Mouse (Mus musculus) mature B cell (primary cell): Measurements from ENCODE around the gene Nsd2.

ENCODE experiments used
- in situ Hi-C: fragments of 300-500 bp; cut with MboI; formaldehyde crosslinking; loops from 2 replicates; pipeline ENCODE4 v1.14.3; 2019

Gene Nsd2

DNA sequence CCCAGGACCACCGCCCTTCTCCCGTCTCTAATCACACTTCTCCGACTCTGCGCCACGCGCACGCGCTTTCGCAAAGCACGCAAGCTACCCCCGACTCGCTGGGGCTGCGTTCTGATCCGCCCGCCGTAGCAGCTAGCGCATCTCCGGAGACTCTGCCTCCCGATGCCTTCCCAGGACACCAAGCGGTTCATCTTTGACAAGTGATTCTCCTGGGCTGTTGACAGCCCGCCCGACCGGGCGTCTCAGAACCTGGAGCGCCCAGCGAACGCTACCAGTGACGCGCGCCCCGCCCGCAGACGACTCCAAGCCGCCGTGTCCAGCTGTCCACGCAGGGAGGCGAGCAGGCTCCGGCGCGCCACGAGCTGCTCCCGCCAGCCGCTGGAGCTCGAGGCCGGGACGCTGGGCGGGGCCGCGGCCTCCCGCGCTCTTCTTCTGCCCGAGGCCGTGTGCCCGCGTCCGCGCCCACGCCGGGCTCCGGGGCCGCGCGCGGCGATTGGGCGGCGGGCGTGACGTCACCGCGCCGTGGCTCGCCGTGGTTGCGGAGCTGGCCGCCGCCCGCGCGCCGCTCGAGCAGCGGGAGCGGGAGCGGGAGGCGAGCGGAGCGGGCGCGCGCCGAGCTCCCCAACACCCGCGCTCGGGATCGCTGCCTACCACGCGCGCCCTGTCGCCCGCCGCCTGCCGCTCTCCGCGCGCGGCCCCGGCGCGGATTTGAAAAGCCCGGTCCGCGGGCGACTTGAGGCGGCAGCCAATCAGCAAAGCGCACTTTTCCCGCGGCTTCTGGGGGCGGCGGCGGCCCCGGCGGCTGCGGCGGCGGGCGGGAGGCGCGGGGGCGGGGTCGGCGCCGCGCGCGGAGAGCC lies at the start of gene Nsd2:
Nsd2 (plus strand) TSS at position 850 of the 857 bp plus-strand sequence.
- in situ Hi-C loops, result no loop called here

DNA sequence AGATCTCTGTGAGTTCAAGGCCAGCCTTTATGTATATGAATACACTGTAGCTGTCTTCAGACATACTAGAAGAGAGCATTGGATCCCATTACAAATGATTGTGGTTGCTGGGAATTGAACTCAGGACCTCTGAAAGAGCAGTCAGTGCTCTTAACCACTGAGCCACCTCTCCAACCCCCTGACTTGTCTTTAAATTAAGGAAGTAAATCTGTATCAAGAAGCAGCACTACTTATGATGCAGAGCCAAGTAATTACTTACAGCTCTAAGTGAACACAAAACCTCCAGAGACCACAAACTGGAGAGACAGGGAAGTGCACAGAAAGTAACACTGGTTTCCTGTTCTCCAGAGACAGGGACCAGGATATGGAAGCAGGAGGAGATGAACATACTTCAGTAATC lies 43.3 kb upstream of the Nsd2 start:
- in situ Hi-C loops, result no loop called here

DNA sequence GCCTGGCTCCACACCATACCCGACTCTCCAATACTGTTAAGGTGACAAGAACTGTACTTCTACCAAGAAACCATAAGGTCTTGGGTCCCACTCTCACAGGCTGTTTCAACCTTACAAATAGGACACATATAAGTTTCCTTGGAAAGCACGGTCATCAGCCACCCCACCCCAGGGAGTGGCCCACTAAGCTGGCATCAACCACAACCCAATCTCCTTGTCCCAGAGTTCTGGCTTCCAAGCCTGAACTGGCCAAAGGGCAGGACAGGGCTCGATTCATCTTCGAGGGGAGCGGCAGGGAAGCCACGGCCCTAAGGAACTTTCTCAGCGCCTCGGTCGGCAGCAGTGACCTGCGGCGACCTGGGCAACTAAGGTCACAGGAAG lies 38.6 kb upstream of the Nsd2 start:
- in situ Hi-C loops, result no loop called here

DNA sequence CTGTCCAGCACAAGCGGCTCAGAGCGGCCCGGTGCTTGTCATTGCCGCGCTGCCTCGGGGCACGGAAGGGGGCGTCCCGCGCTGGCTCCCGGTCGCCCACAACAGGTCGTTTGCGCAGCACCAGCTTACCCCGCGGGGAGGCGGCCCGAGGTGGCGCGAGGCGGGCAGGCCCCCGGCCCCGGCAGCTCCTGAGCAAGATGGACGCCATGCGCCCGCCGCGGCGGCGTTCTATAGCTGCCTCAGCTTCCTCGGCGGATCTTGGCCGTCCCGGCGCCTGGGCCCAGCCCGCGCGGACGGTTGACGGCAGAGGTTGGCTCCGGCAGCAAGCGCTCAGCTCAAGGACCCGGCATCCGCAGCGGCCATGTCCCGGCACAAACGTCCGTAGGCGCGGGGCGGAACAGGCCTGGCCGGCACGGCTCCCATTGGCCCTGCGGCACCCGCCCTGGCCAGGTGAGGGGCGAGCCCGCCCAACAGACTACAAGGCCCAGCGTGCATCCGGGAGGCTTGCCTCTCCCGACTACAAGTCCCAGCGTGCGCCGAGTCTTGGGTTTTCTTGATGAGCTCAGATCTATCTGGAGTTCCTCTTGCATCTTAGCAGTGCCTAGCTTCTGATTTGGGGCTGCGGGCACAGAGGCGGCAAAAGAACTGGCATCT lies 38.1 kb upstream of the Nsd2 start, which contains the start of gene Letm1:
Letm1 (minus strand) TSS at position 473 of the 654 bp plus-strand sequence.
- in situ Hi-C loops, result no loop called here

DNA sequence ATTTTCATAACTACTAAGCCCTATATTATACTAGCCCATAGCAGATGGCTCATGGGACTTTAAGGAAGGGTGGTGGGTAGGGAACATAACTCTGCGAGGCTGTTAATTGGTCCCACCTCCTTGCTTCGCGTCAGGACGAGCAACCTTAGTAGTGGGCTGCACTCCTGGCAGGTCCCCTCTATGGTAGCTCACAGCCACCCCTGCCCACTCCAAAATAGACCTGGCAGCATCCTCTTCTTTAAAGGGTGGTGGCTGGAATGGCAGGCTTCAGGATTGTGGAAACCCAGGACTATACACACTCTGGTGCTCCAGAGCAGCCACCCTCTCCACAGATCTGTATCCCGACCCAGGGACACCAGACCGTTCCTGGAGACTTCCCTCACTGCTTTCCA lies 37.5 kb upstream of the Nsd2 start:
- in situ Hi-C loops, result no loop called here

DNA sequence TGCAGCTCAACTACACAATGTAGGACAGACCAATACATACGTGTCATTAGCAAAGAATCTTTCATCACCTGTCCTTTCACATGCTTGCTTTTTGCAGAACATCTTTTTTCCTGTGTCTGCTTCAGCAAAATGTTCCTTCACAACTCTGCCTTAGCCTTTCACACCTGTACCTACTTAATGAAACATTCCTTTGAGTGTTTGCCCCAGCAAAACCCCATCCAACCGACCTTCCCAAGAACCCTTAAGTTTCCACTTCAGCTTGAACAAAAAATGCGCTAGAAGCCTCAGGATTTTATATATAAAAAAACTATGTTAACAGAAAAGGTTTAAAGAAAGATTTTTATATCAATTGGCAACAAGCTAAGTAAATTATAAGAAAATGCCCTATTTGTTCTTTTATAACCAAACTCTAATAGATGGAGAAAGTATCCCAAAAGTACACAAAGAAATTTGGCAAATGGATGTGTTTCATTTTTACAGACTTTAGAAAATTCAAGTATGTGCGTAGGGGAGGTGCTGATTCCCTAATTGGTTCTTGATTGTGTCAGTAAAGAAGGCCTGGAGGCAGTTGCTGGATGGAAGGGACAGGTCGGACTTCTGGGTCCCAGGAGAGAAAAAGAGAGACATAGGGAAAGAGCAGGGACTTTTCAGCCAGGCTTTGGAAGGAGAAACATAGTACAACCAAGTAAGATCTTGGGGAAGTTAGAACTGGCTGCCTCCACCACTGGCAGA lies 28.4 kb upstream of the Nsd2 start:
- in situ Hi-C loops, result no loop called here

DNA sequence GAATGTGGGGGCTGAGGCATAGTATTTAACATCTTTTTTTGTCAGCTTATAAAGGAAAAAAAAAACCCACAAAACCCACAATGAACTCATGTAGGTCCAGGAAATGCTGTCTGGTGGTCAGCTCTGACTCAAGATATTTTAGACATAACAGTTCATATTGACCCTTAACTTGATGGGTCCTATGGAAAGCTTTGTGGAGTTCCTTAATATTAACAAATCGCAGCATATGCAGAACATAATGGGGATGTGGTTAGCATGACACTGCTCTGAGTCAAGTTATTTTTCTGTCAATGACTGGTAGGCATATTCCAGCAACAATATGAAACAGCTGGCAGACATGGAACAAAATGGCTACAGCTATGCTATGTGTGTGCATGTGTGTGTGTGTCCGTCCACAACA lies 17.2 kb upstream of the Nsd2 start:
- in situ Hi-C loops, result no loop called here

DNA sequence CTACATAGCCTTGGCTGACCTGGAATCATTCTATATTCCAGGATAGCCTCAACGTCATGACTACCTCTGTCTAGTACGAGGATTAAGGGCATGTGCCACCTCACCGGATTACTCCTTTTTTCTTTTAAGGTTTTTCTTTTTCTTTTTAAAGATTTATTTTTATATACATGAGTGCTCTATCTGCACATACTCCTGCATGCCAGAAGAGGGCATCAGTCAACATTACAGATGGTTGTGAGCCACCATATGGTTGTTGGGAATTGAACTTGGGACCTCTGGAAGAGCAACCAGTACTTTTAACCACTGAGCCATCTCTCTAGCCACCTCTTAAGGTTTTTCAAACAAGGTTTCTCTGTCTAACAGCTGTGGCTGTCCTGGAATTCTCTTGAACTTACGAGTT lies 9.0 kb upstream of the Nsd2 start:
- in situ Hi-C loops, result no loop called here

DNA sequence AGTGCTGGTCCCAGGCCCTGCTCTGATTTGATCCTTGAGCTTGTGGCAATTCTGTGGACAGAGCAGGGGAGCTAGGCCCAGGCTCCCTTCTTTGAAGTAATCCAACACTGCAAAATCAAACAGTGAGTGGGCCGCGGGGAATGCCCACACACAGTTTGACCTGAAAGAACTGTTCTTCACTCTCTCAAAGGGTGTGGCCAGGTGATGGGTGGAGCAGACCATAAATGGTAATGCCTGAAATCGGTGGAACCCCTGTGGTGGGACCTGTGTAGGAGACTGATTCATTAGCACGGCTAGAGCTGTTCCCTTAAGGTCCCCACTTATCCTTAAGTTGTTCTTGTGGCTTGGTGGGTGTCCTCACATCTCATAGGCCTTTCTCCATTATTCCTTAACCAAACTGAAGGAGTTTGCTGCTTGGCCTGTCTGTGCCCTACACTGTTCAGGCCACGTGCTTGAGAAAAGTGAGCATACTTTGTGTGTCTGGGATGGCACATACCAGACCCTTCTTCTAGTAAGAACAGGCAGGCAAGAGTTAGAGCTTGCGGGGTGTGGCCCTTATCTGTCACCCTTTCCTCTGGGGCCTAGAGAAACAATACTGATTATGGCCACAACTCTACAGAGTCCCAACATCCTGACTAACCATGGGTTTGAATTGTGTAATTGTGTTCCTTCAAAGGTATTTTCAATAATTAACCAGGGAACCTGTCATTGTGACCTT lies 4.4 kb upstream of the Nsd2 start:
- in situ Hi-C loops, result no loop called here

DNA sequence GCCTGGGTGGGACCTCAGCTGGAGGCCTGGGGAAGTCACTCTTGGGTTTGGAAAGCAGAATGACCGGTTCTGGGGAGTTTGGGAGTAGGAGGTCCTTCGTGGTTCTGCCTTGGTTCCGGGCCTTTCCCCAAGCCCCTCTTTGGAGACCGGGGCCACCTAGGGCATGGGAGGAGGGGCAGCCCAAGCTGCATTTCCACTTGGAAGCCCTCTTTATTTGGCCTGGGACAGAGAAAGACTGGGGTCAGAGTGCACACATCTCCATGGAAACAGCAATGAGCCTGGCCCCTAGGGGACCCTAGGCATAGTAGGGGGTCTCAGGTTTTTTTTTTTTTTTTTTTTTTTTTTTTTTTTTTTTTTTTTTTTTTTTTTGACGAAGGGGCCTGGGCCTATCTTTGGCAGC lies 2.4 kb upstream of the Nsd2 start:
- in situ Hi-C loops, result no loop called here

DNA sequence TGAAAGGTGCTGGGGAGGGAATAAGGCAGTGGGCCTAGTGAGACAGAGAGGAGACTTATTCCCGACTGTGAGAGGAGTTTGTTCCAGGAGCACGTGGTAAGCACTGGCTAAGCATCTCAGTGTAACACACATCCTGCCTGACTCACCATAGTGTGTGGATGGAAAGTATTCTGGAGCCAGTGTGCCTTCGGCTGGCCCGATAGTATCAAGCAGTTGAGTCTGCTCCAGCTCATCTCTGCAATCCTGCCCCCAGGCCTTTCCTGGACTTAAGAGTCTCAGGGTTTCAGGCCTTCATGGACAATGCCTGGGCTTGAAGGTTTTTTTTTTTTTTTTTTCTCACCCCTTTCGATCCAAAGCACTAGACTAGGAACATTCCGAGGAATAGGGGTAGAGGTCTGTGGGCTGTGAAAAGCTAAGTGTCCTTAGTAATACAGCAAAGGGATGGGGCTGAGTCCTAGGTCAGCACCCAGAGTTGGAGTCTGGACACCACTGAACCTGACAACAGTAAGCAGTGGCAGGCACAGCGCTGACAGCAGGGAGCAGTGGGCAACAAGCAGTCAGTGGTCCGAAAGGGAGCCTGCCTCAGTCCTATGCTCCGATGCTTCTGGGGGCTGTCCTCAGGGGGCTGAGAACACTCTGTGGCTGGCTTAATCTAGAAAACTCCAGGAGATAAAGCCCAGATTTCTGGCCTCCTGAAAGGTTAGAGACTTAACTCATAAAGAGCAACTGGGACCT lies 1.2 kb upstream of the Nsd2 start:
- in situ Hi-C loops, result no loop called here

DNA sequence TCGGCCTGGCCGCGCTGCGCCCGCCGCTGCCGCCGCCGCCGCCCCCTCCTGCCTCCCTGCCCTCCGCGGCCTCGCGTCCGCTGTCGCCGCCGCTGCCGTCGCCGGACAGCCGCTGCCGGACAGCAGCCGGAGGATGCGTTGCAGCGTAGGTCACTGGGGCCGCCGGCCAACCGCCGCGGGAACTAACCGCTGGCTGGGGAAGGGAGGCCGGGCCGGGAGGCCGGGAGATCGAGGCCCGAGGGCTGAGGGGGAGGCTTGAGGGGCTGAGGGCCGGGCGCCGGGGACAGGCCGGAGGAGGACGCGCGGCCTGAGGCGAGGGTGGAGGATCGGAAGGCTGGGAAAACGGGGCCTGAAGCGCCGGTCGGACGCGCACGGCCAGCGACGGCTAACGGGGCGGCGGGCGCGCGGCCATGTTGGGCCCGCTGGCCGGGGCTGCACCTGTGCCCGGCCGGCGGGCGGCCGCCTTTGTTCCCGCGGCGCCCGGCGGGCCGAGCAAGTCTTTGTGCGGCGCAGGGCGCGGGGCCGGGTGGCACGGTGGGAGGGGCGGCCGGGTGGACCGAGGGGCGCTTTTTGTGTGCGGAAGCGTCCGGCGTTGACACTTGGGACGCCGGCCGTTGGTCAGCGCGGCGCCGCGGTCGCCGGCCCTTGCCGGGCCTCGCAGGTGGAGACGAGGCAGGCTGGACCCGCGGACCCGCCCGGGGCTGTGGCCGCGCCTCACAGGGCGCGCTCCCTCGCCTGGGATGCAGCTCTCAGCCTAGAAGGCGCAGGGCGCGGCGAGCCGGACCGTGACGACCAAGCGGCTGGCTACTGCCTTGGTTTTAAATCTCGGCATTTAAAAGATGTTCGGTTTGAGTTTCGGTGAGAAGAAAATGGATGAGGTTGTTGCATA lies 452 bp downstream of the Nsd2 start:
- in situ Hi-C loops, result no loop called here

DNA sequence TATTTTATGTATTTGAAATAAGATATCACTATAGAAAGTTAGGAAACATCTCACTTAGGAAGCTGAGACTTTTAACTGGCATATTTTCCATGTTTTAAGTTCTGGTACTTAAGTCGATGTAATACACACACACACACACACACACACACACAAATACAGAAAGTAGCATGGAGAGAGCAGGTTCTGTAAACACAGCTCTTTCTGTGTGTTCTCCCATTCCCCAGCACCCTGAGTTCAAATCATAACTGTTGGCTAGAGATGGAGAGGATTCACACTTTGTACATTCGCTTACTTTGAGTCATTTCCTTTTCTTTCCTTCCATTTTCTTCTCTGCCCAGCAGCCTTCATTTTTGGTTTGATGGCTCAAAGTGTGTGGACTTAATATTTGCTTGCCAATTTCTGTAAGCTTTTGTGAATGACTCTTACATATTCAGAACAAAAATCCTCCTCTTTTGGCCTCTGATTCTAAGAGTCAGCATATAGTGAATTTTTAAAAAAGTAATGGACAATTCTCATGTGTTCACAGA lies 1.4 kb downstream of the Nsd2 start:
- in situ Hi-C loops, result no loop called here

DNA sequence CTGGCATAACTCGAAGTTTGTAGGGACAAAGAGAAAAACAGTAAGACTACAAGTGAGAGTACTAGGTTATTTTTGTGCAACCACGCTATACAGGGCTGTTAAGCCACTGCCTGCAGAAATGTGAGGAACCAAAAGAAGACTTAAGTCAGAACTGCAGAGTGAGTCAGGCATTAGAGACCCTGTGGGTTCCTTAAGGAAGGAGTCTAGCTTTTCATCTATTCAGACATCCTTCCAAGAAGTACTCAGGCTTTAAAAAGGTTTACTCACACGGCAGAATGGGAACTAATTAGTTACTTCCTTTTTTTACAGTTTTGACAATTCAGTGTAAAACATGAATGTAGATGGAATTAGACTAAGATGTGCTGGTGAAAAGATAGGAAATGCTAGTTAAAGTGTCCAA lies 1.9 kb downstream of the Nsd2 start:
- in situ Hi-C loops, result no loop called here

DNA sequence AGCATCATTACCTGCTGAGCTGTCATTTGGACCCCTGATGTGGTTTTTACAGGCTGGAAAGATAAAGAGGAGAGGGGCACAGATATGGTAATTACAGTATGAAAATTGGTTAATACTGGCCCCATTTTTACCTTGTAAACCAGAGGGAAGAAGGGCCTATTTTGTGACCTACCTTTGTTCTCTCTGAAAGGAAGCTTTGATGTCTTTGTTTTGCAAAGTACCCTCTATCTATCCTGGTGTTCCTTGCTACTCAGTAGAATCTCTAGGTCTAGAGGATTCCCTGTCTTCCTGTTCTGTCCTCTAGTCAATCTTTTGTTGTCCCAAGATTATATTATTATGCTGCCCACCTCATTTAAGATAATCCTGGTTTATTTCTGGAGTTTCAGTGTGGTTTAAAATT lies 5.5 kb downstream of the Nsd2 start:
- in situ Hi-C loops, result no loop called here

DNA sequence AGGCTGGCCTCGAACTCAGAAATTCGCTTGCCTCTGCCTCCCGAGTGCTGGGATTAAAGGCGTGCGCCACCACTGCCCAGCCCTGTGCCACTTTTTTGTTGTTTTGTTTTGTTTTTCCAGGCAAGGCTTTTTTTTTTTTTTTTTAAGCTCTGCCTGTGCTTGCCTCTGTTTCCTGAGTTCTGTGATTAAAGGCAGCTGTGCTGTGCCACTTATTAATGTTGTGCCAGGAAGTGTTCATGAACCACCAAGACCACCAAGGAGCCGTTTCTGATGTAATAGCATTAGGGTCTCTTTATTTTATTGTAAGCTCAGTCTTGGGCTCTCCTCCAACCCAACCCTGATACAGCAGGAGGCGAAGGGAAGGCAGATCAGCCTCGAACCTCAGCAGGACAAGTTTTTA lies 7.6 kb downstream of the Nsd2 start:
- in situ Hi-C loops, result no loop called here

DNA sequence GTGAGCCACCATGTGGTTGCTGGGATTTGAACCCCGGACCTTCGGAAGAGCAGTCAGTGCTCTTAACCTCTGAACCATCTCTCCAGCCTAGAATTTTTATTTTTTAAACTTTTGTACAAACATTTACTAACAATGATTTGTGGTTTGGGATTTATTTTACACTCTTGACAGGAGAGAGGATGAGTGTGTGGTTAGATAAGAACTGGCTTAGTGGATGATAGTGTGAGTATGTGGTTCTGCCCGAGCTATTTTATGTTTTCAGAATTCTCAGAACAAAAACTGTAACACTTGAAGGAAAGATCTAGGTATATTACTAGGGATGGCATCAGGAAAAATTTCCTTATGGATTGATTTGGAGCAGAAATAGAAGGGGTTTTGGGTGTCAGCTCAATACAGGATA lies 9.4 kb downstream of the Nsd2 start:
- in situ Hi-C loops, result no loop called here

DNA sequence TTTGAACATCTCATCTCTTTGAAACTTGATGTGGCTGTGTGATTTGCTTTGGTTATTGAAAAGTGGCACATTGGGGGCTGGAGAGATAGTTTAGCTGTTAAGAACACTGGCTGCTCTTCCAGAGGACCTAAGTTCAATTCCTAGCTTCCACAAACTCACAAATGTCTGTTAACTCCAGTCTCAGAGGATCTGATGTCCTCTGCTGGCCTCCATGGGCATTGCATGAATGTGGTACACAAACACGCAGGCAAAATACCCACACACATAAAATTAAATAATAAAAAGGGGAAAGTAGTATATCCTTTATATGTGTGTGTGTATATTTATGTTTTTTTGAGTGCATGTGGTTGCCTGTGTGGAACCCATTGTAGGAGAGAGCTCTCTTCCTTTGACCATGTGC lies 10.3 kb downstream of the Nsd2 start:
- in situ Hi-C loops, result no loop called here

DNA sequence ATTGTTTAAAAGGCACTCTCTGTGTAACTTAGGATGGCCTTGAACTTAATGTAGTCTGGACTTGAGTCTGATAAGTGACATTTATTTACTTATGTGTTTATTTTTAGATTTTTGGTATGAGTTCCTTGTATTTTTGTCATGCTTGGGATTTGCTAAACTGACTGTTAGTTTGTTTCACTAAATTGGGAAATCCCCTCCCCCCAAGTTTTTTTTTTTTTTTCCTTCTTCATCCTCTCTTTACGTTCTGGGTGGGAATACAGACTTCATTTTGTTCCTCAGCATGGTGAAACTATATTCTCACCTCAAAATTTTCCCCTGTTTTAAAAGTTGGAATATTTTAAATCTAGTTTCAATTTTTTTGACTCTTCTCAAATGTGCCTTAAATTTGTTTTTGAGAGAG lies 20.8 kb downstream of the Nsd2 start:
- in situ Hi-C loops, result no loop called here

DNA sequence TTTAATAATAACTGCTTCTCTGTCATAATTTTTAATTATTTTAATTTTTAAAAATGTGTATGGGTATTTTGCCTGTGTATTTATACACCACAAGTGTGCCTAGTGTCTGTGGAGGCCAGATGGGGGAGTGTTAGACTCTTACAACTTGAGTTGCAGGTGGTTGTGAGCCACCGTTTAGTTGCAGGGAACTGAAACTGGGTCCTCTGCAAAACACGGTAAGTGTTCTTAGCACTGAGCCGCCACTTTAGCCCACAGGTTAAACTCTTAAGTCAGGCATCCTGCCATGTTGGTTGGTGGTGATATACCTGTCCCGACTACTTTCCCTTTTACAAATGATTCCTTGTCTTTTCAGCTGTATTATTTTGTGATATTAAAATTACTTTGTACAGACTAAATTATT lies 22.0 kb downstream of the Nsd2 start:
- in situ Hi-C loops, result no loop called here
